Mouse (Mus musculus) A20 (cell line): ENCODE results near the gene Vmn2r62.
"Not testable (repeated sequence)": the region's sequence is repeated elsewhere in the genome, so short reads cannot be mapped to it uniquely, and the experiment has no call there.

Experiments
- DNase-seq: peaks from one replicate; pipeline ENCODE4 v3.0.0-alpha.2; 2011; ENCODE audit warnings: low read depth, low spot score

Gene Vmn2r62

DNA sequence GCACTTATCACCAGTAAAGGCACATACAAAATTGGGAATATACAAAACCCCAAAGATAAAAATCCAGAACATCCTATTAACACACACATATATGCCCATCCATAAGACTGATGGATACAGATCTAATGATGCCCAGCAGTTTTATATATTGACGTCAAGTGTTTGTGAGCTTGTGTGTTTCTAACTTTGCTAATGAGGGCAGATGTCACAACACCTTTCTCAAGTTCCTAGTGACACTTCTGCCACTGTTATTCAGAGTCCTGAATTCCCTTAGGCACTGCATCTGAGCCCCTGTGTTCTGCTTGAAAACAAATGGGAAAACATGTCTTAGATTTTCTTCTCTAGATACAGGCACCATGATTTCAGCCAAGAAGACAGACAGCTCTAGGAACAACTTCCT, at the start of gene Vmn2r62:
Gene Vmn2r62, minus strand, starts transcription at position 101 of the 400 bp plus-strand sequence.
- DNase-seq: not testable (repeated sequence)

- DNase-seq: not testable (repeated sequence)
Measured at GRCm38 (mm10) chr7:42838366-42838765, 45.0 kb upstream of the Vmn2r62 start.

DNA sequence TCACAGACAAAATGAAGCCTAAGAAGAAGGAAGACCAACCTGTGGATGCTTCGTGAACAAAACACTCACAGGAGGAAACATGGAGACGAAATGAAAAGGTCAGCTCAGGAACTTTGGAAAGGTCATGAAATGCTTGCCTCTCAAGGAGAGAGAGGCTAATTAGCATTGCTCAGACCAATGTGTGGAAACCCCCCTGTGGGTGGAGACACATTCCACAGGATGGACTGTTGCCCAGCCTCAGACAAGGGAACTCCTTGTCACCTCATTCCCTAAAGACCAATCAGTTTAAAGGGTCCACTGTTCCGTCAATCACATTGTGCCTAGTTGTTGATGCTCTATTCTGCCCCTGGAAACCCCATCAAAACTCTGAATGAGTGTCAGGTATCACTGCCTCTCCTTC, 38.9 kb upstream of the Vmn2r62 start:
- no peak for DNase-seq

- DNase-seq: no peak
Measured at GRCm38 (mm10) chr7:42749836-42750235, 43.5 kb downstream of the Vmn2r62 start.

DNA sequence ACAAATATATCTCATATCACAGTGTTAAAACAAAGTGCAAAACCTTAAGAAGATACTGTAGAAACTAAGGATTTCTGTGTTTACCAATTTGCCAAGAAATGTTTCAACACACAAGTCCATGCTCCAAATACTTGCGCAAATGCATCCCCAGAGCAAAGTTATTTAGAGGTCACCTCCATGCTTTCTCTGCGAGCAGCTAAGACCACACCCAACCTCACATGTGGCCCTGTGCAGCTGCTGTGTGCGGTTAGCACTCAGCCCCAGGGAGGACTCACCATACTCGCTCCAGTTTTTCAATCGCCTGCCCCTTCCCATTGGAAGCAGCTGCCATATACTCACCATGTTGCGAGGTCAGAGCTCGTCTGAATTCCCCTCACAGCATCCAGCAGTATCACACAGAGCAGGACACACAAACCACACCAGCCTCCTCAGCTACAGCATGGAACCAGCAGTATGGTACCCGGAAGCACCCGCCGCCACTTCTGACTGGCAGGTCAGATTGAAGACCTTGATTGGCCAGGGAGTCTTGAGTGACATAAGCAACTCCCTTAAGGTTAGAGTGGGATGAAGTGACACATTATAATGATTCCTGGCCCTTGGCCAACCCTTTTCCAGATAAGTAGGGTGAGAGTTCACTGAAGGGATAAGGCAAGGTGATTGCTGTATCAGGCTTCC, 54.7 kb downstream of the Vmn2r62 start:
- DNase-seq: no peak

DNA sequence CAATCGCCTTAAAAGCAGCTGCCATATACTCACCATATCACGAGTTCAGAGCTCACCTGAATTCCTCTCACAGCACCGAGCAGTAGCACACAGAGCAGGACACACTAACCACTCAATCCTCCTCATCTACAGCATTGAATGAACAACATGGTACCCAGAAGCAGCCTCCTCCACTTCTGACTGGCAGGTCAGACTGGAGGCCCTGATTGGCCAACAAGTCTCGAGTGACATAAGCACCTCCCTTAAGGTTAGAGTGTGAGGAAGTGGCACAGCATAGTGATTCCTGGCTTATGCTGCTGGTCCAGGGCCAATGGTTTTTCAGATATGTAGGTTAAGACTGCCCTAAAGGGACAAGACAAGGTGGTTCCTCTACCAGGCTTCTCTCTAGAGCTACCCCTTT, 66.4 kb downstream of the Vmn2r62 start, which contains the start of gene Gm17067:
Gene Gm17067, minus strand, starts transcription at position 101 of the 400 bp plus-strand sequence.
- DNase-seq: not testable (repeated sequence)
